Mouse (Mus musculus): ENCODE measurements at regions not wholly inside any gene's neighbourhood (a gene's known extent, or its start where the extent isn't known, plus 50 kb on each side); places are given as distances from the start of the nearest gene placed in this dataset.
A peak's percentile ranks its signal among the peaks of the same experiment; 100 is the strongest.

DNA sequence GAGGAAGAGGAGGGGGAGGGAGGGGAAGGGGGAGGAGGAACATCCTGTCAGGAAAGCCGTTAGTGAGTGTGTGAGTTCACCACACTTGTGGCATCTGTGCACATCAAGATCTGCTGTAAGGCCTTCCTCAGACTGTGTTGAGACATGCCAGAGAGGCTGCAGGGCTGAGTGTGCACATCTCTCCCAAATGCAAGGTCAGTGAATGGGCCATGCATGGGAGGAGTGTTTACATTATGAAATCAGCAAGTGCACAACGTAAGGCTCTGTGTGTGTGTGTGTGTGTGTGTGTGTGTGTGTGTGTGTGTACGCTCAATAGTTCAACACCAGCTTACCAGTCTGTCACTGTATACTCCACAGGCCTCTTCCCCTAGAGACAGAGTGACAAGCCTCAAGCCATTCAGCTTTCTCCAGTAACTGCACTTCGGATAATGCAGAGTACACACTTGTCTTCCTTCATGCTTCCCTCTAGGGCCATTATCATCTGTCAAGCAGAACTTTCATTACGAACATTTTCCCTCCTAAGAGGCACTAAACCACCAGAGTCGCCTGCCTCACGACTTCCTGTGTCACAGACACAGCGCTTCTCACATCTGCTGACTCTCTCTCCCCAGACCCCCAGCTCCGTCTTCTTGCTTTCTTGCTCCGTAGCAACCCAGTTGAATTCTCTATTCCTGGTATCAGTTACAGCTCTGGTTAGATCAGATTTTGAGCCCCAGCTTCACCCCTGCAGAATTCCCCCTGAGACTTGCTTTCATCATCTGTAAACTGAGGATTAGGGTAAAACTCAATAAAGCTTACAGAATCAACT lies 368.4 kb downstream of the Cd83 start:
- no peaks in the 10 kb centered on the region for H3K27me3 ChIP-seq (ENCODE audit: insufficient read depth, low read length)
- no peak for ATAC-seq (ENCODE audit: low FRiP score, low TSS enrichment)

DNA sequence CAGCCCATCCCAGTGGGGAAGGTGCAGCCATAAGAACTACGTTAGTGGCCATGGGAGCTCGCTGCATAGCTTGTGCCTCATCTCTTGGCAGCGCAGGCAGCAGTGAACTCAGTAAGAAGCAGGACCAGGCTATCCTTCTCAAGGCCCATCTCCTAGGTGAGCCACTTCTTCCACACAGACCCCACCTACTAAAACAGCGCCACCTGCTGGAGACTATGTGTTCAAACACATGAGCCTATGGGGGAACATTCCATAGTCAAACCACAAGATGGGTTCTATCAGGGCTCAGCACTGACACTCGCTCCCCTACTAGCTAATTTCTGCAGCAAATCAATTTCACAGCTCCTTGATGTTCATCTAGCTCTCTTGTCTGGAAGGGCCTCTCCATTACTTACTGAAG lies 369.2 kb downstream of the Cd83 start:
- Histone ChIP-seq H3K4me1 (ENCODE audit: insufficient read depth, low read length) (peaks cover 16% of the 10 kb centered on the region; the same call in 1 of the 2 replicates), H3K4me3 (ENCODE audit: low read length) (no peak overlapping the region), H3K27ac (ENCODE audit: low read length) (no peak overlapping the region), H3K9ac (replicated peaks; ENCODE audit: low read length) (no peak overlapping the region), H3K9me3 (ENCODE audit: low read length) (peaks cover 9% of the 10 kb centered on the region; the same call in 1 of the 2 replicates), H3K36me3 (ENCODE audit: insufficient read depth, low read length) (no peaks in the 10 kb centered on the region), H3K27me3 (ENCODE audit: insufficient read depth, low read length) (no peaks in the 10 kb centered on the region), H3K4me2 (replicated peaks; ENCODE audit: low read depth, low read length) (no peak overlapping the region)
- ATAC-seq (ENCODE audit: low FRiP score, low TSS enrichment), result no peak
- 95% methylated on average over 5 of the region's 5 CpGs for WGBS

More for the DNA sequence above, 368.4 kb downstream of the Cd83 start:
- Histone ChIP-seq H3K9me3 (ENCODE audit: low read length) (peaks cover 9% of the 10 kb centered on the region; the same call in 1 of the 2 replicates), H3K4me3 (ENCODE audit: low read length) (no peak overlapping the region), H3K36me3 (ENCODE audit: insufficient read depth, low read length) (no peaks in the 10 kb centered on the region), H3K9ac (replicated peaks; ENCODE audit: low read length) (no peak overlapping the region), H3K4me2 (replicated peaks; ENCODE audit: low read depth, low read length) (no peak overlapping the region), H3K4me1 (ENCODE audit: insufficient read depth, low read length) (peaks cover 16% of the 10 kb centered on the region; the same call in 1 of the 2 replicates), H3K27ac (ENCODE audit: low read length) (no peak overlapping the region)
- WGBS, result 34% methylated on average over 10 of the region's 10 CpGs

DNA sequence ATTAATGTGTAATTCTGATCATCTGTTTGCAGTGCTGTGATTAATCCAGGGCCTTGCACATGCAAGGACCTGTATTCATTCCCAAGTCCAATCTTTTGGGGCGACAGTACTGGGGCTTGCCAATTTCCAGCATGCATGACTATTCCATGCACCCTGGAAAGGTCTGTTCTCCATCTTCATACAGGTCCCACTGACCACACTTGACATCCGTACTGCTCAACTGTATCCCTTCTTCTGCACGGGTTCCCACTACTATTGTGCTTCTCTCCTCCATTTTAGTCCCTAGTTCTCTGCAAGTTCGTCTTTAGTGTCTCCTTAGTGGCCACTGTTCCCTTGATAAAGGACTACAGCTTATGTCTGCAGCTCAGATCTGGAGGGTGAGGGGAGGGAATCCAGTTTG lies 371.4 kb downstream of the Cd83 start:
- 91% methylated on average over 4 of the region's 4 CpGs for whole genome bisulfite sequencing
- no peak overlapping the region for H3K27ac ChIP-seq (ENCODE audit: low read length)
- H3K4me3 ChIP-seq (ENCODE audit: low read length), result no peak overlapping the region
- H3K27me3 ChIP-seq (ENCODE audit: insufficient read depth, low read length), result no peaks in the 10 kb centered on the region
- 0 out of 2 replicates have a peak, but pooled peaks cover 8% of the 10 kb centered on the region for H3K4me1 ChIP-seq (ENCODE audit: insufficient read depth, low read length)
- H3K36me3 ChIP-seq (ENCODE audit: insufficient read depth, low read length), result no peaks in the 10 kb centered on the region
- no peak for ATAC-seq (ENCODE audit: low FRiP score, low TSS enrichment)
- H3K9ac ChIP-seq (replicated peaks; ENCODE audit: low read length), result no peak overlapping the region
- H3K9me3 ChIP-seq (ENCODE audit: low read length), result peaks cover 9% of the 10 kb centered on the region; the same call in 1 of the 2 replicates
- no peak overlapping the region for H3K4me2 ChIP-seq (replicated peaks; ENCODE audit: low read depth, low read length)

- H3K9me3 ChIP-seq (ENCODE audit: low read length), result peaks cover 9% of the 10 kb centered on the region; the same call in 1 of the 2 replicates
- 0 out of 2 replicates have a peak, but pooled peaks cover 8% of the 10 kb centered on the region for H3K4me1 ChIP-seq (ENCODE audit: insufficient read depth, low read length)
- H3K9ac ChIP-seq (replicated peaks; ENCODE audit: low read length), result no peak overlapping the region
- WGBS, result 57% methylated on average over 3 of the region's 3 CpGs
- no peak overlapping the region for H3K27ac ChIP-seq (ENCODE audit: low read length)
- no peak overlapping the region for H3K4me3 ChIP-seq (ENCODE audit: low read length)
- H3K27me3 ChIP-seq (ENCODE audit: insufficient read depth, low read length), result no peaks in the 10 kb centered on the region
- no peak overlapping the region for H3K4me2 ChIP-seq (replicated peaks; ENCODE audit: low read depth, low read length)
- ATAC-seq (ENCODE audit: low FRiP score, low TSS enrichment), result no peak
- no peaks in the 10 kb centered on the region for H3K36me3 ChIP-seq (ENCODE audit: insufficient read depth, low read length)
Measured at GRCm38 (mm10) chr13:44156546-44156945, 372.0 kb downstream of the Cd83 start.

DNA sequence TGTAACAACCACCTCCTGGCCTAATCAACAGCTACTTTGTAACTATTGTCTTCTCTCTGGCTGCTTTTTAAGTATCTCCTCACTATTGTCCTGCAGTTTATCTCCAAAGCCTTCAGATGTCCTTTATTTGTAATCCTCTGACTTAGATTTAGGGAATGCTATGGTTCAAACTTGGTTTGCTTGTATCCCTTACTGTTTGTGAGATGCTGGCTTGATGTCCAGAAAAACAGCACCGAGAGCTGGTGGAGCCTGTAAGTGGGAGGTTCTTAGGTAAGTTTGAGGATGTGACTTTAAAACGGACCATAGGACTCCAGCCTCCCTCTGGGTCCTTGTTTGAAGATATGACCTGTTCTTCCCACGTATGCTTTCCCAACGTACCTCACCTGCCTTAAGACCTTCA lies 372.7 kb downstream of the Cd83 start:
- Histone ChIP-seq H3K9me3 (ENCODE audit: low read length) (peaks cover 9% of the 10 kb centered on the region; the same call in 1 of the 2 replicates), H3K4me1 (ENCODE audit: insufficient read depth, low read length) (0 out of 2 replicates have a peak, but pooled peaks cover 8% of the 10 kb centered on the region), H3K36me3 (ENCODE audit: insufficient read depth, low read length) (no peaks in the 10 kb centered on the region), H3K27ac (ENCODE audit: low read length) (no peak overlapping the region), H3K9ac (replicated peaks; ENCODE audit: low read length) (no peak overlapping the region), H3K27me3 (ENCODE audit: insufficient read depth, low read length) (no peaks in the 10 kb centered on the region), H3K4me2 (replicated peaks; ENCODE audit: low read depth, low read length) (no peak overlapping the region), H3K4me3 (ENCODE audit: low read length) (no peak overlapping the region)
- 60% methylated on average over 4 of the region's 4 CpGs for WGBS
- ATAC-seq (ENCODE audit: low FRiP score, low TSS enrichment), result no peak

DNA sequence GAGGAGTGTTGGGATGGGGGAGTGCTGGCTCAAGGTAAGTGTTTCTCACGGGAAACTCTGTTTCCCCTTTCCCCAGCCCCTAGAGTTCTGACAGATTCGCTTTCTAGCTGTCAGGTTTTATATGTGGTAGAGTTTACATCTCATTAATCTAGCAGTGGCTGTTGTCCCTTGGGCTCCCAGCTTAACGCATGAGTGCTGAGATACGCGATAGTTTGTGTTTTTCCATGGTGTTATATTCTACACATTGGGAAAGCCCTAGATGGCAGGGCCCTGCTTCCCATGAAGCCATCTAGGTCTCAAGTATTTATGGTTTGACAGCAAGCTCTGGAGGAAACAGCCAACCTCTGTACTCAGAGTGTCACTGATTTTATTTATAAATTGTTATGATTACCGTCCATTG lies 373.8 kb downstream of the Cd83 start:
- Histone ChIP-seq H3K27ac (ENCODE audit: low read length) (no peak overlapping the region), H3K4me2 (replicated peaks; ENCODE audit: low read depth, low read length) (no peak overlapping the region), H3K36me3 (ENCODE audit: insufficient read depth, low read length) (no peaks in the 10 kb centered on the region), H3K4me3 (ENCODE audit: low read length) (no peak overlapping the region), H3K9me3 (ENCODE audit: low read length) (peaks cover 9% of the 10 kb centered on the region; the same call in 1 of the 2 replicates), H3K9ac (replicated peaks; ENCODE audit: low read length) (no peak overlapping the region), H3K4me1 (ENCODE audit: insufficient read depth, low read length) (0 out of 2 replicates have a peak, but pooled peaks cover 3% of the 10 kb centered on the region), H3K27me3 (ENCODE audit: insufficient read depth, low read length) (no peaks in the 10 kb centered on the region)
- 24% methylated on average over 6 of the region's 6 CpGs for WGBS
- ATAC-seq (ENCODE audit: low FRiP score, low TSS enrichment), result peak; percentile 89

GRCm38 (mm10) chr13:44159346-44159745 lies 374.8 kb downstream of the Cd83 start:
- Histone ChIP-seq H3K4me1 (ENCODE audit: insufficient read depth, low read length) (0 out of 2 replicates have a peak, but pooled peaks cover 3% of the 10 kb centered on the region), H3K9ac (replicated peaks; ENCODE audit: low read length) (no peak overlapping the region), H3K9me3 (ENCODE audit: low read length) (0 out of 2 replicates have a peak, but pooled peaks cover under 1% of the 10 kb centered on the region), H3K27ac (ENCODE audit: low read length) (no peak overlapping the region), H3K4me3 (ENCODE audit: low read length) (no peak overlapping the region), H3K36me3 (ENCODE audit: insufficient read depth, low read length) (no peaks in the 10 kb centered on the region), H3K4me2 (replicated peaks; ENCODE audit: low read depth, low read length) (no peak overlapping the region), H3K27me3 (ENCODE audit: insufficient read depth, low read length) (no peaks in the 10 kb centered on the region)
- peak; percentile 86 for ATAC-seq (ENCODE audit: low FRiP score, low TSS enrichment)
- 53% methylated on average over 2 of the region's 2 CpGs for WGBS

- no peak for ATAC-seq (ENCODE audit: low FRiP score, low TSS enrichment)
- Histone ChIP-seq H3K4me1 (ENCODE audit: insufficient read depth, low read length) (peaks cover 5% of the 10 kb centered on the region; the same call in 1 of the 2 replicates), H3K9me3 (ENCODE audit: low read length) (no peaks in the 10 kb centered on the region), H3K36me3 (ENCODE audit: insufficient read depth, low read length) (no peaks in the 10 kb centered on the region), H3K4me3 (ENCODE audit: low read length) (no peak overlapping the region), H3K9ac (replicated peaks; ENCODE audit: low read length) (no peak overlapping the region), H3K4me2 (replicated peaks; ENCODE audit: low read depth, low read length) (no peak overlapping the region), H3K27ac (ENCODE audit: low read length) (no peak overlapping the region), H3K27me3 (ENCODE audit: insufficient read depth, low read length) (no peaks in the 10 kb centered on the region)
Measured at GRCm38 (mm10) chr13:44164746-44165145, 380.2 kb downstream of the Cd83 start.

DNA sequence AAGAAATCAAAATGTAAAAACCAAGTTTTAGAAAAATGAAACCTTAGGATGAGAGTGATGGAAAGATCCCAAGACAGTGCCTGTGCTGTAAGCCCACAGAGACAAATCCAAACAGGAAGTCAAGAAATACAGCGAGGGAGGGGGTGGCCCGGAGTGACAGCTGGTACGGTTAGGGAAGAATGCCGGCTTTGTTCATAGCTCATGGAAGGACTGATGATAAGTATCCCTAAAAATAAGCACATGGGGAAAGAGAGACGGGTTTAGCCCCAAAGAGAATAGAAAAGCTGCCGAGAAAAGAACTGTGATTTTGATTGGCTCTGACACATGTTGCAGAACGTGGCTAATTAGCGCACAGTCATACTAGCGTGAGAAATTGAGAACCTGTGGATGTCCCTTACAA lies 382.6 kb downstream of the Cd83 start:
- Histone ChIP-seq H3K9me3 (ENCODE audit: low read length) (no peaks in the 10 kb centered on the region), H3K4me3 (ENCODE audit: low read length) (no peak overlapping the region), H3K9ac (replicated peaks; ENCODE audit: low read length) (no peak overlapping the region), H3K36me3 (ENCODE audit: insufficient read depth, low read length) (no peaks in the 10 kb centered on the region), H3K27ac (ENCODE audit: low read length) (no peak overlapping the region), H3K4me2 (replicated peaks; ENCODE audit: low read depth, low read length) (no peak overlapping the region), H3K4me1 (ENCODE audit: insufficient read depth, low read length) (peaks cover 5% of the 10 kb centered on the region; the same call in 1 of the 2 replicates), H3K27me3 (ENCODE audit: insufficient read depth, low read length) (no peaks in the 10 kb centered on the region)
- 65% methylated on average over 9 of the region's 9 CpGs for WGBS
- ATAC-seq (ENCODE audit: low FRiP score, low TSS enrichment), result no peak

- H3K27ac ChIP-seq (ENCODE audit: low read length), result no peak overlapping the region
- H3K4me2 ChIP-seq (replicated peaks; ENCODE audit: low read depth, low read length), result no peak overlapping the region
Measured at GRCm38 (mm10) chr13:44168186-44168585, 383.6 kb downstream of the Cd83 start.

More at GRCm38 (mm10) chr13:44168186-44168585, 383.6 kb downstream of the Cd83 start:
- Histone ChIP-seq H3K4me3 (ENCODE audit: low read length) (no peak overlapping the region), H3K4me1 (ENCODE audit: insufficient read depth, low read length) (peaks cover 5% of the 10 kb centered on the region; the same call in 1 of the 2 replicates), H3K36me3 (ENCODE audit: insufficient read depth, low read length) (no peaks in the 10 kb centered on the region), H3K9me3 (ENCODE audit: low read length) (no peaks in the 10 kb centered on the region), H3K9ac (replicated peaks; ENCODE audit: low read length) (no peak overlapping the region), H3K27me3 (ENCODE audit: insufficient read depth, low read length) (no peaks in the 10 kb centered on the region)
- WGBS, result 65% methylated on average over 5 of the region's 5 CpGs
- no peak for ATAC-seq (ENCODE audit: low FRiP score, low TSS enrichment)

All from kidney, embryonic 16.5 days (tissue).